In the genomic region with DNA sequence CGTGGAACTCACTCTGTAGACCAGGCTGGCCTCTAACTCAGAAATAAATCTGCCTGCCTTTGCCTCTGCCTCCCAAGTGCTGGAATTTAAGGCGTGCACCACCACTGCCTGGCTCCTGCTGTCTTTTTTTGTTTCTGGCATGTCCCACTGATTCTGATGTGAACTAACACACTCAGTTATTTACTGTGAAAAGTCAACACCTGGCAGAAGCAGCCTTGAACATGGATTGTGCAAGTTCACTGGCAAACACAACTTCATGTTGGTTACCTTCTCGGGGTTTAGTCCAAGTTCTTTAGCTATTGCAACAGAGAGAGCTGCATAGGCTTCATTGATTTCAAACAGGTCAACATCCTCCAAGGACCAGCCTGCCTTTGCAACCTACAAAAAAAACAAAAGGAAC, we compare ENCODE assay signal across 19 mouse cellular contexts. TPM values are rescaled to one million over a fixed set of nuclear protein-coding genes. Genes with fewer than 3 reads are reported as not detected.
A peak's percentile ranks its signal among the peaks of the same experiment; 100 is the strongest.
DNase-seq lines count a peak whose midpoint lies in the region; ATAC-seq lines count a peak whose summit lies in the region.
"Had no signal": no experiment of that assay in that cellular context is flagged by ENCODE, and none has a peak within 500 bp of the region (broad histone marks: within the 10 kb centered on the region; RNA-seq: fewer than 3 reads in every experiment).

No protein-coding gene starts in this region.

- no peaks in the 10 kb centered on the region for H3K9me3 ChIP-seq in liver, embryonic 11.5 days (ENCODE audit: control insufficient read depth, low read length)
- H3K9me3 ChIP-seq: megakaryocyte, embryonic 14.5 days; midbrain, embryonic 15.5 days had no signal

- no peaks in the 10 kb centered on the region for H3K27me3 ChIP-seq in liver, embryonic 11.5 days (replicated peaks; ENCODE audit: control insufficient read depth, insufficient read depth, low read length)
- H3K27me3 ChIP-seq: megakaryocyte, embryonic 14.5 days; midbrain, embryonic 15.5 days had no signal

- no peak overlapping the region for H3K9ac ChIP-seq in liver, embryonic 11.5 days (ENCODE audit: low read depth, low read length)
- H3K9ac ChIP-seq: lung, embryonic 14.5 days; midbrain, embryonic 15.5 days had no signal

- WGBS in liver, embryonic 11.5 days, result 90% methylated on average over 3 of the region's 3 CpGs

- no peak overlapping the region for H3K4me3 ChIP-seq in liver, embryonic 11.5 days (ENCODE audit: low read depth, low read length)
- H3K4me3 ChIP-seq: left cerebral cortex, adult 2 months; megakaryocyte, embryonic 14.5 days; midbrain, embryonic 15.5 days had no signal

- peak; percentile 30; the same call in 1 of the 2 replicates for ATAC-seq in liver, embryonic 11.5 days (replicated peaks; ENCODE audit: low FRiP score)
- ATAC-seq: activated CD4-positive, CD25-positive, alpha-beta regulatory T cell, adult 4 months; forebrain, embryonic 14.5 days; midbrain, embryonic 15.5 days had no signal

- H3K4me1 ChIP-seq in liver, embryonic 11.5 days (replicated peaks; ENCODE audit: control insufficient read depth, insufficient read depth, low read length), result no peaks in the 10 kb centered on the region
- H3K4me1 ChIP-seq: megakaryocyte, embryonic 14.5 days; midbrain, embryonic 15.5 days had no signal

- no peak overlapping the region for H3K4me2 ChIP-seq in liver, embryonic 11.5 days
- H3K4me2 ChIP-seq: lung, embryonic 14.5 days; midbrain, embryonic 15.5 days had no signal

- DNase-seq in lung, adult 18-20 months, result peak; percentile 59 to 72
- no peak for DNase-seq in lung, postnatal 14 days
- peak; percentile 32 for DNase-seq in ZHBTc4 (ENCODE audit: low read depth, low spot score)
- no peak for DNase-seq in liver, embryonic 11.5 days (ENCODE audit: low spot score)
- peak; percentile 69 for DNase-seq in lung, postnatal 25 days (ENCODE audit: low spot score)
- no peak for DNase-seq in cerebellum, adult 8-10 months
- no peak for DNase-seq in ovary, postnatal 36 days (ENCODE audit: low spot score)
- DNase-seq: cerebellum, adult 9-11 months; gastrocnemius, postnatal 14 days; kidney, adult 18-20 months; kidney, postnatal 14 days; left cerebral cortex, postnatal 4 days; lung, embryonic 14.5 days had no signal

- peaks cover 48% of the 10 kb centered on the region for H3K36me3 ChIP-seq in liver, embryonic 11.5 days (ENCODE audit: control insufficient read depth, insufficient read depth, low read length)

- no peak overlapping the region for H3K27ac ChIP-seq in liver, embryonic 11.5 days (ENCODE audit: low read depth, low read length)
- H3K27ac ChIP-seq: left cerebral cortex, adult 2 months; midbrain, embryonic 15.5 days; stomach, postnatal 0 days had no signal

RNA-seq across cellular contexts. Expression of a gene that starts 8.9 kb away (rescaled TPM):
- polyA plus RNA-seq in liver, embryonic 11.5 days (2014; fragmentation: Nextera tagmentation; extraction: Ambion mirVana), result 256 and 263 TPM in 2 replicates

RNA-seq across cellular contexts. Expression of a gene that starts 9.5 kb away (rescaled TPM):
- 549 and 610 TPM in 2 replicates for polyA plus RNA-seq in liver, embryonic 11.5 days (2014; fragmentation: Nextera tagmentation; extraction: Ambion mirVana)

RNA-seq across cellular contexts. Expression of a gene that starts 15.0 kb away (rescaled TPM):
- polyA plus RNA-seq in liver, embryonic 11.5 days (2014; fragmentation: Nextera tagmentation; extraction: Ambion mirVana), result 1.8 and 1.9 TPM in 2 replicates

RNA-seq across cellular contexts. Expression of a gene that starts 15.4 kb away (rescaled TPM):
- 0.62 and 1.1 TPM in 2 replicates for polyA plus RNA-seq in liver, embryonic 11.5 days (2014; fragmentation: Nextera tagmentation; extraction: Ambion mirVana)

RNA-seq across cellular contexts. Expression of a gene that starts 35.5 kb away (rescaled TPM):
- 113 and 126 TPM in 2 replicates for polyA plus RNA-seq in liver, embryonic 11.5 days (2014; fragmentation: Nextera tagmentation; extraction: Ambion mirVana)

Comparison
In these comparisons a context has a peak if more than half of its experiments do, and no peak if none do; other contexts are left out.
1. DNase-seq: peak in lung, adult 18-20 months (2 of 2), ZHBTc4 (single experiment) and lung, postnatal 25 days (single experiment); none in lung, postnatal 14 days (single experiment), liver, embryonic 11.5 days (single experiment), cerebellum, adult 8-10 months (single experiment) and ovary, postnatal 36 days (single experiment).